Mouse (Mus musculus) bone marrow macrophage, adult 2 months (primary cell): ENCODE measurements at regions not wholly inside any gene's neighbourhood (a gene's known extent, or its start where the extent isn't known, plus 50 kb on each side); places are given as distances from the start of the nearest gene placed in this dataset.

ENCODE experiments used
- CTCF ChIP-seq: IDR thresholded peaks from 2 replicates; pipeline ENCODE4 v1.5.1; 2012; ENCODE audit warnings: low read depth, mild to moderate bottlenecking, low read length, moderate library complexity
- POLR2A ChIP-seq: IDR thresholded peaks from 2 replicates; pipeline ENCODE4 v1.6.1; 2012; ENCODE audit warnings: mild to moderate bottlenecking, low read depth, low read length, borderline replicate concordance

GRCm38 (mm10) chr8:88012177-88012825, 52.9 kb upstream of the Zfp423 start:
- TF ChIP-seq CTCF (no peak), POLR2A (no peak)
